Mouse (Mus musculus) neutrophil, adult 5-6 weeks (primary cell): ENCODE measurements around the gene Topaz1. TPM values are rescaled to one million over a fixed set of nuclear protein-coding genes. Genes with fewer than 3 reads are reported as not detected.

Experiments used
- ATAC-seq: fragments of 151-379, 151-347 bp; 2 replicates; pipeline ENCODE4 v1.8.0; 2017; ENCODE audit warnings: mild to moderate bottlenecking, moderate TSS enrichment; ENCODE audit not compliant: insufficient number of reproducible peaks, poor library complexity, low FRiP score, severe bottlenecking; ENCODE audit errors: extremely low read depth
- total RNA-seq: library from RNA; stranded (forward); fragments of 200-1000 nt; gene quantifications from 2 replicates; pipeline ENCODE4 v1.2.3, GENCODE M21; 2017

The Topaz1 gene
- total RNA-seq, result not detected in 2 replicates

- no peak for ATAC-seq
Observed at GRCm38 (mm10) chr9:122747060-122747459, at the start of gene Topaz1. Gene Topaz1 (plus strand): TSS chr9:122747346.

DNA sequence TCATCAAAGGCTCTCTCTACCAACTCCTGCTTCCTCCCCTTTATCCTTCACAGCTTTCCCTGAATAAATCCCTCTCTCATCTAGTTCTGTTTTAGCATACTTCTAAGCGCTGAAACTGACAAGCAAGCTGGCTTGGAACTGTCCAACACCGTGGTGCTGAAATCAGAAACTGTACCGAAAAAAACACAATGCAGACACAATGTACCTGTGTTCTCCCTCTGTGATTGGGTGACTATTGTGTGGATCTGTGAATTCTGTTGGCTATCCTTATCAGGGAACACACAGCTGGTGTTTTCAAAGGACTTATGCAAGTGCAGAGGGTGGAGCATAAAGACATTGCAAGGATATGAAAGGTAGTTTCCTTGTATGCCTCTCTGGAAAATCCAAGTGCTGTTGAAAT lies 45.3 kb upstream of the Topaz1 start:
- ATAC-seq, result no peak

- no peak for ATAC-seq
Observed at GRCm38 (mm10) chr9:122713836-122714235, 33.3 kb upstream of the Topaz1 start.

DNA sequence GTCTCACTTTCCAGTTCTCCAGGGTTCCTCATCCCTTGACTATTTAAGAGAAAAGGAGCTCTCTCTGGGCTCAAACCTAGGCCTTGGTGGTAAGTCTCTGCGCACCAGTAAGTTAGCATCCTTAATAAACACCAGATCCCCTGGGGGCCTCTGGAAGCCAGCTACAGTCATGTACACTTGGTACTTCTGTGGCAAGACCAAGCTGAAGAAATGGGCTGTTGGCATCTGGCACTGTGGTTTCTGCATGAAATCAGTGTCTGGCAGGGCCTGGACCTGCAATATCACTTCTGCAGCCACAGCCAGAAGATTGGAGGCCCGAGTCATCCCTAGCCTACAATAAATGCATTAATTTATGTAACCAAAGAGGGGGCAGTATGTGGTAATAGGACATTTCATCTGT lies 32.1 kb upstream of the Topaz1 start:
- ATAC-seq, result no peak

- no peak for ATAC-seq
Observed at GRCm38 (mm10) chr9:122716131-122716921, 30.8 kb upstream of the Topaz1 start.

GRCm38 (mm10) chr9:122722296-122722695 lies 24.9 kb upstream of the Topaz1 start:
- no peak for ATAC-seq

DNA sequence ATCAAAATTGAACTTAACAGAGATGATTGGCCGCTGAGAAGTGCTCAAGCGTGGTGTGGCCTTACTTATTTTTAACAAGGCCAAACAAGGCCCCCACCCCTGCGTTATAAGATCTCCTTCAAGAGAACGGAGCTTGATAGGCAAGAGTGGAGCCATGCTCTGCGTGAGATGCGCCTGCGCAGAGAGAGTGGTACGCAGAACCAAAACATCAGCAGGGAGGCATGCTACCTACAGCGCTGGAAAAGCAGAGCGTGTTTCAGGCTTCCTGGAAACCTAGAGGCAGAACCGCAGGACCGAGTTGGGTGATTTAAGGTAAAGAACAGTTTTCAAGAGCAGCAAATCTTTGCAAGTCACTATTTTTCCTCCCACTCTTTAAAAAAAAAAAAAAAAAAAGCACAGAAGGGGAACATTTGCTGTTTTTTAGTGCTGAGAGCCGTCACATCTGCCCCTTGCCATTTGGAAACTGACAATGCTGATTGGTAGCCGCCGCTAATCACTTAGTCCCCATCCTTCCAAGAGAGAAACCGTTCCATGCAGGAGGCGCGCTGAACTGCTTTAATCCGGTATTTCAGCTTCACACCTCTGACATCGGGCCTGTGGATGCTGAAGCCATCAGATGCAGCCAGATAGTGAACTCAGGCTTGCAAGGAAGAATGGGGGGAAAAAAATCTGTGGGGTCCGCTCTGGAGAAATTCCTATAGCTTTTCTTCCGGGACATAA lies 21.9 kb upstream of the Topaz1 start:
- no peak for ATAC-seq

- ATAC-seq, result peak; percentile 39; the same call in 1 of the 2 replicates
Observed at GRCm38 (mm10) chr9:122729500-122729899, 17.6 kb upstream of the Topaz1 start.

DNA sequence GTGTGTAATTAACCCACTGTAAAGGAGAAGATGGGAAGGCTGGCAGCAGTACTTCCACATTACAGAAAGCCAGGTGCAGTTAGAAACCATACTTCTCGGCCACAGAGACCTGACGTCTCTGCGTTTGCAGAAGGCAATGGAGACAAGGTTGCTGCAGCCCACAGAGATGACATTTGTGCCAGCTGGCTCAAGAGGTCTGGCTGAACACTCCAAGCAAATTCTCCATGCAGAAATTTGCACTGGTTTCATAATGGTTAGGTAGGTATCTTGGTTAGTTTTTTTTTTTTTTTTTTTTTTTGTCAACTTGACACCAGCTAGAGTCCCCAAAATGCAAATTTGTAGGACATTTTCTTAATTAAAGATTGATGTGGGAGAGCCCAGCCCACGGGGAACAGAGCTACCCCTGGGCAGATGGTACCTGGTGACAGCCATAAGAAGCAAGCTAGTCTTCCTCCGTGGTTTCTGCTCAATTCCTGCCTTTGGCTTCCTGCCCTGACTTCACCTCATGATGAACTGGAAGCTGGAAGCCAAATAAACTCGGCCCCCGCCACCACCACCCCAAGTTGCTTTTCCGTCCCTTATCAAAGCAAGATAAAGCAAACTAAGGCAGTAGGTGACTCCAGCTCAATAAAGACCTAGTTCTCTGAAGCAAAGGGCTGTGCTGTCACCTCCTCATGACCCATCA lies 14.9 kb upstream of the Topaz1 start:
- no peak for ATAC-seq

GRCm38 (mm10) chr9:122733222-122733621 lies 13.9 kb upstream of the Topaz1 start:
- no peak for ATAC-seq

DNA sequence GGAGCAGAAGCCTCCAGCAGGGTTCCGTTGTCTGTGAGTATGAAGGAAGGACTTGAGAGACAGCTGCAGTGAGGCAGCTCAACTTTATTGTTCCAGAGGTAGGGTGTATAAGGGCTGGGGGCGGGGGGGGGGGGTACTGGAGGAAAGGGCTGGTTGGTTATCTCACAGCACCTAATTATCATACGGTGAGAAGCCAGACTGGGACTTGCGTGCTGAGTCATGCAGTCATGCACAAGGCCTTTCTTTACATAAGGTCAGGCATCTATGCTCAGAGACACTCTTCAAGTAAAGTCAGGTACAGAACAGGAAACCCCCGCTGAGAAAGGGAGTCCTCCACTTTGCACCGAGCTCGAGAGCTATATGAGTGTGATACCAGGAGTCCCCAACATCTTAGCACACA lies 12.2 kb upstream of the Topaz1 start:
- no peak for ATAC-seq

GRCm38 (mm10) chr9:122736001-122736400 lies 11.1 kb upstream of the Topaz1 start:
- ATAC-seq, result no peak

- peak; percentile 58 for ATAC-seq
Observed at GRCm38 (mm10) chr9:122736742-122737141, 10.4 kb upstream of the Topaz1 start.

GRCm38 (mm10) chr9:122745879-122746278 lies 1.3 kb upstream of the Topaz1 start:
- ATAC-seq, result no peak

DNA sequence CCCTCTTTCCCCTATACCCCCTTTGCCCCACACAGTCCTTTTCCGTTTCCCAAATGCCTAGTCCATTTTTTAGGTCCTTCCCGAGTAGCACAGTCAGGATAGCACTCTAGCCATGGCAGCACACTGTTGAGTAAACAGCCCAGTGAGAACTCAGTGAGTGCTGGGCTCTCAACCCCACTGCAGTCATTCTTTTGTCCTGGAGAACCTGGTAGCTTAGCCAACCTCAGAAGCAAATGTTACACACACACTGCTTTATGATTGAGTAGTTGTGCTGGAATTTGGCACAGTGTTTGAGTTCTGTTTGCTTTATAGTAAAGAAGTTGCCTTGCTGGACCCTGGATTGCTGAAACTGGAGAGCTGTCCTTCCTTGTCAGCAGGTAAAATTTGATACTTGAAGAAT lies 10.5 kb downstream of the Topaz1 start:
- no peak for ATAC-seq

- ATAC-seq, result no peak
Observed at GRCm38 (mm10) chr9:122760111-122760510, 13.0 kb downstream of the Topaz1 start.

- peak; percentile 94 for ATAC-seq
Observed at GRCm38 (mm10) chr9:122785231-122785630, 38.1 kb downstream of the Topaz1 start.

- no peak for ATAC-seq
Observed at GRCm38 (mm10) chr9:122786534-122786933, 39.4 kb downstream of the Topaz1 start.

GRCm38 (mm10) chr9:122805053-122805844 lies 58.1 kb downstream of the Topaz1 start, which contains the start of gene Tcaim:
Gene Tcaim (plus strand): TSS chr9:122805539.
- peak; percentile 90 for ATAC-seq
